ENCODE assay signal across 8 mouse cellular contexts in the genomic region with DNA sequence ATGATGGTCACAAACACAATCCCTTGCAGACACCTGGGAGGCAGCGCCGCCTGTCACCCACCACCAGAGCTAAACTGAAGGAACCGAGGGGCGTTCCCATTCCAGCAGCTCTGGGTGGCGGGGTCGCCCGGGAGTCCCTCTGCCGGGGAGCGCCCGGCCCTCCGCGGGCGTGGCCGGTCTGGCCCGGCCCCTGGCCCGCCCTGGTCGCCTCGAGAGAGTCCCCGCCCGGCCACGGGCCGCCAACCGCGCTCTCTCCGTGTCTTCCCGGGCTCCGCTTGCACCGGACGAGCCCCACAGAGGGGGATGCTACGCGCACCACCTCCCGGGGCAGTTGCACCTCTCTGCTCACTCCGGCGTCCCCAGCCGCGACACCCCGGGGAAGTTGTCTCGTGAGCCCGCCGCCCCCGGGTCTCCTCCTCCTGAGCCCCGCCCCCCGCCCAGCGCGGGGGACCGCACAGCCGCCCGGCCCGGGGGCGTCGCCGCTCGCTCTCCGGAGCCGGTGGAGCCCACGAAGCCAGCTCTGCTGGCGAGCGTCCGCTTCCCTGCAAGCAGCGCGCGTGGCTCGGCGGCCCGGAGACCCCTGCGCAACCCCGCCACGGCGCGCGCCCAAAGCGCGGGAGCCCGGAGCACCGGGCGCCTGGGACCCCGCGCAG. TPM values are rescaled to one million over a fixed set of nuclear protein-coding genes. Genes with fewer than 3 reads are reported as not detected.
A peak's percentile ranks its signal among the peaks of the same experiment; 100 is the strongest.
DNase-seq lines count a peak whose midpoint lies in the region; ATAC-seq and TF ChIP-seq lines count a peak whose summit lies in the region.

A gene (plus strand): TSS at position 564 of the 653 bp plus-strand sequence.

- peak in 1 of 2 experiments; percentile 6; a peak in 1 of 4 replicates for TF ChIP-seq CTCF in CH12.LX (conservative IDR thresholded peaks at IDR 0.05 in 1 of 2, IDR thresholded peaks at IDR 0.05 in 1 of 2; ENCODE audit: low read depth in 2 of 2, low read length in 2 of 2)
- peak; percentile 43 for TF ChIP-seq CTCF in layer of hippocampus, adult 2 months (conservative IDR thresholded peaks at IDR 0.05)
- peak; percentile 35 for TF ChIP-seq CTCF in lung, embryonic 14.5 days (IDR thresholded peaks at IDR 0.05; ENCODE audit: low read depth)
- TF ChIP-seq CTCF in olfactory bulb, adult 2 months (IDR thresholded peaks at IDR 0.05; ENCODE audit: insufficient read depth, low read depth, low read length): no peak

- H3K9ac ChIP-seq in CH12.LX (ENCODE audit: insufficient read depth, low read depth): no peak within 1 kb of the TSS; the same call in 1 of the 2 replicates
- H3K9ac ChIP-seq in lung, embryonic 14.5 days: peak within 1 kb of the TSS; percentile 69

- peaks cover 0 to 5% of the 10 kb centered on the region in 2 experiments; a peak in 1 of 4 replicates for H3K4me1 ChIP-seq in CH12.LX (ENCODE audit: control insufficient read depth in 1 of 2, insufficient read depth in 2 of 2)
- H3K4me1 ChIP-seq in forebrain, embryonic 10.5 days: peaks cover 20% of the 10 kb centered on the region
- peaks cover 4% of the 10 kb centered on the region; the same call in 1 of the 2 replicates for H3K4me1 ChIP-seq in lung, embryonic 14.5 days (ENCODE audit: insufficient read depth)
- H3K4me1 ChIP-seq in olfactory bulb, adult 2 months (ENCODE audit: control insufficient read depth, insufficient read depth, low read length): peaks cover 16% of the 10 kb centered on the region

- peaks cover 16% of the 10 kb centered on the region for H3K27me3 ChIP-seq in CH12.LX (replicated peaks)
- peaks cover 68% of the 10 kb centered on the region for H3K27me3 ChIP-seq in forebrain, embryonic 10.5 days (ENCODE audit: poor library complexity, severe bottlenecking)
- H3K27me3 ChIP-seq in lung, embryonic 14.5 days (ENCODE audit: insufficient read depth, low read length): peaks cover 4% of the 10 kb centered on the region; the same call in 1 of the 2 replicates

- H3K4me3 ChIP-seq in CH12.LX (replicated peaks in 1 of 3; ENCODE audit: low read depth in 2 of 3, low read length in 2 of 3, poor library complexity in 1 of 3): peak within 1 kb of the TSS; percentile 38 to 50 (median 39)
- peak within 1 kb of the TSS; percentile 80 for H3K4me3 ChIP-seq in forebrain, embryonic 10.5 days
- H3K4me3 ChIP-seq in layer of hippocampus, adult 2 months: peak within 1 kb of the TSS; percentile 66
- H3K4me3 ChIP-seq in lung, embryonic 14.5 days (ENCODE audit: low read depth, low read length): peak within 1 kb of the TSS; percentile 76
- peak within 1 kb of the TSS; percentile 53 for H3K4me3 ChIP-seq in olfactory bulb, adult 2 months (ENCODE audit: insufficient read depth, low read depth, low read length)

- H3K9me3 ChIP-seq in CH12.LX (replicated peaks; ENCODE audit: low read length): no peaks in the 10 kb centered on the region
- no peaks in the 10 kb centered on the region for H3K9me3 ChIP-seq in forebrain, embryonic 10.5 days
- no peaks in the 10 kb centered on the region for H3K9me3 ChIP-seq in lung, embryonic 14.5 days (ENCODE audit: low read depth, low read length)

- no peak for TF ChIP-seq EP300 in CH12.LX (IDR thresholded peaks at IDR 0.05; ENCODE audit: low read length)

- dilution Hi-C loops in CH12.LX (cut with MboI; ENCODE audit: extremely low pct_ligation_motif_present, extremely low pct_unique_long_range_greater_than_20kb, low sequenced_read_pairs): no loop called here

- no peak for TF ChIP-seq RAD21 in CH12.LX (IDR thresholded peaks at IDR 0.05; ENCODE audit: low read depth, low read length)

- TF ChIP-seq POLR2A in CH12.LX (IDR thresholded peaks at IDR 0.05; ENCODE audit: low read depth, low read length): no peak
- TF ChIP-seq POLR2A in olfactory bulb, adult 2 months (IDR thresholded peaks at IDR 0.05; ENCODE audit: insufficient read depth, low read depth, low read length): no peak

- H3K36me3 ChIP-seq in CH12.LX (replicated peaks in 1 of 2; ENCODE audit: control insufficient read depth in 1 of 2, insufficient read depth in 1 of 2, low read length in 1 of 2): no peaks in the 10 kb centered on the region
- H3K36me3 ChIP-seq in forebrain, embryonic 10.5 days (replicated peaks): no peaks in the 10 kb centered on the region
- no peaks in the 10 kb centered on the region for H3K36me3 ChIP-seq in lung, embryonic 14.5 days (ENCODE audit: insufficient read depth)

- peak within 1 kb of the TSS; percentile 62 for H3K4me2 ChIP-seq in CH12.LX (ENCODE audit: insufficient read depth, low read depth, poor library complexity, severe bottlenecking)
- peak within 1 kb of the TSS; percentile 97 for H3K4me2 ChIP-seq in lung, embryonic 14.5 days

- no peak for DNase-seq in CH12.LX (ENCODE audit: extremely low read depth)
- DNase-seq in adrenal gland, adult 8-10 months: peak; percentile 38
- DNase-seq in forebrain, embryonic 10.5 days (ENCODE audit: extremely low spot score, low spot score): peak; percentile 46
- peak; percentile 61 to 70 for DNase-seq in heart, postnatal 14 days
- DNase-seq in layer of hippocampus, adult 2 months (ENCODE audit: low spot score in 2 of 2): peak in 1 of 2 experiments; percentile 37
- peak; percentile 83 for DNase-seq in lung, embryonic 14.5 days
- DNase-seq in spleen, postnatal 14 days (ENCODE audit: low spot score in 2 of 2): no peak

- in situ Hi-C loops in CH12.LX (cut with MboI; ENCODE audit: low pct_ligation_motif_present, low pct_unique_long_range_greater_than_20kb, low sequenced_read_pairs): no loop called here

- intact Hi-C loops in heart, postnatal 14 days (cut with DNase I): no loop called here

- ATAC-seq in lung, embryonic 14.5 days (ENCODE audit: insufficient read depth): peak; percentile 93

- H3K27ac ChIP-seq in CH12.LX (ENCODE audit: insufficient read depth, low read depth): no peak within 1 kb of the TSS
- peak within 1 kb of the TSS; percentile 82 for H3K27ac ChIP-seq in forebrain, embryonic 10.5 days
- peak within 1 kb of the TSS; percentile 67; the same call in 1 of the 2 replicates for H3K27ac ChIP-seq in layer of hippocampus, adult 2 months
- H3K27ac ChIP-seq in lung, embryonic 14.5 days (ENCODE audit: low read depth): no peak within 1 kb of the TSS
- H3K27ac ChIP-seq in olfactory bulb, adult 2 months (ENCODE audit: insufficient read depth, low read depth, low read length): no peak within 1 kb of the TSS

- H3K79me2 ChIP-seq in CH12.LX (replicated peaks; ENCODE audit: control insufficient read depth, extremely low read depth, insufficient read depth, poor library complexity, severe bottlenecking): no peaks in the 10 kb centered on the region

- WGBS in forebrain, embryonic 10.5 days: under 1% methylated on average over 77 of the region's 78 CpGs
- under 1% methylated on average over 76 of the region's 78 CpGs for WGBS in lung, embryonic 14.5 days
- 1% methylated on average over 77 of the region's 78 CpGs for WGBS in olfactory bulb, adult 2 months

TF ChIP-seq in CH12.LX, 34 proteins besides CTCF, POLR2A, EP300 and RAD21:
- no peak for TF ChIP-seq MAX (IDR thresholded peaks at IDR 0.05; ENCODE audit: low read length)
- TF ChIP-seq ELF1 (IDR thresholded peaks at IDR 0.05; ENCODE audit: low read depth, low read length): no peak
- TF ChIP-seq TBP (conservative IDR thresholded peaks at IDR 0.05; ENCODE audit: low read depth, low read length): no peak
- no peak for TF ChIP-seq E2F4 (IDR thresholded peaks at IDR 0.05; ENCODE audit: insufficient replicate concordance, low read depth, low read length)
- no peak for TF ChIP-seq RCOR1 (conservative IDR thresholded peaks at IDR 0.05; ENCODE audit: low read depth, low read length)
- TF ChIP-seq BHLHE40 (IDR thresholded peaks at IDR 0.05; ENCODE audit: low read depth, low read length): no peak
- no peak for TF ChIP-seq TCF12 (IDR thresholded peaks at IDR 0.05; ENCODE audit: low read depth, low read length)
- no peak for TF ChIP-seq ZNF384 (IDR thresholded peaks at IDR 0.05; ENCODE audit: low read depth, low read length)
- TF ChIP-seq ETS1 (conservative IDR thresholded peaks at IDR 0.05; ENCODE audit: low read depth, low read length): no peak
- TF ChIP-seq PAX5 (IDR thresholded peaks at IDR 0.05; ENCODE audit: low read length): no peak
- TF ChIP-seq JUN (IDR thresholded peaks at IDR 0.05; ENCODE audit: insufficient read depth, low read depth, low read length): no peak
- no peak for TF ChIP-seq NRF1 (IDR thresholded peaks at IDR 0.05; ENCODE audit: low read depth, low read length)

RNA-seq across cellular contexts. Expression of the gene that starts here (rescaled TPM):
- total RNA-seq in CH12.LX (2012; rRNA removed) (7.0 and 7.4 TPM in 2 replicates), CH12.LX (2014; rRNA removed) (5.9 and 7.0 TPM in 2 replicates)
- 20.8 and 21.7 TPM in 2 replicates for polyA plus RNA-seq in CH12.LX (2012; ENCODE audit: insufficient read length, low read depth)
- total RNA-seq in adrenal gland, adult 8-10 months (2022): 100 to 1,000 TPM in 1 of 4 experiments, 10 to 100 TPM in 3; 48.7 to 104 (median 74.3) TPM
- polyA plus RNA-seq in forebrain, embryonic 10.5 days (2016; fragmentation: Nextera tagmentation; extraction: Ambion mirVana): 3.1 and 3.3 TPM in 2 replicates
- total RNA-seq in heart, postnatal 14 days (2021): 10 to 100 TPM; 11.8 to 12.4 TPM
- 100 to 1,000 TPM; 453 to 462 TPM for total RNA-seq in layer of hippocampus, adult 2 months (2021)
- 9.1 and 10.5 TPM in 2 replicates for polyA plus RNA-seq in lung, embryonic 14.5 days (2014; fragmentation: Nextera tagmentation; extraction: Ambion mirVana)
- polyA plus RNA-seq in olfactory bulb, adult 2 months (2012; ENCODE audit: insufficient read depth, insufficient read length, low replicate concordance, missing spikeins): 67.1 TPM in 1 of 2 replicates, not detected in the other

Comparison
In these comparisons a context has a peak if more than half of its experiments do, and no peak if none do; other contexts are left out.
1. RNA of the gene that starts here (total RNA-seq): 453 to 462 TPM in layer of hippocampus, adult 2 months; 48.7 to 104 TPM in adrenal gland, adult 8-10 months, 11.8 to 12.4 TPM in heart, postnatal 14 days and 5.9 to 7.4 TPM in CH12.LX; every median in the first group is over 4 times any median in the second.
2. DNase-seq: peak in adrenal gland, adult 8-10 months (single experiment), forebrain, embryonic 10.5 days (single experiment), heart, postnatal 14 days (2 of 2) and lung, embryonic 14.5 days (single experiment); none in CH12.LX (single experiment) and spleen, postnatal 14 days (0 of 2).
3. H3K27ac ChIP-seq: peak in forebrain, embryonic 10.5 days (single experiment) and layer of hippocampus, adult 2 months (single experiment); none in CH12.LX (single experiment), lung, embryonic 14.5 days (single experiment) and olfactory bulb, adult 2 months (single experiment).
4. Peak in every context shown above with its lines, with median percentiles within 50 percentile points of each other: H3K4me3 ChIP-seq.